Mouse (Mus musculus) spleen, adult 2 months (tissue): ENCODE data around the gene Zdhhc1.

Experiments
- CTCF ChIP-seq: fragments of 200-500 bp; IDR thresholded peaks from 2 replicates; pipeline ENCODE4 v1.5.1; 2011; ENCODE audit warnings: mild to moderate bottlenecking, inconsistent platforms; ENCODE audit not compliant: insufficient read depth, insufficient read length, insufficient replicate concordance; ENCODE audit errors: extremely low read depth
- POLR2A ChIP-seq: fragments of 200-500 bp; IDR thresholded peaks from 2 replicates; pipeline ENCODE4 v1.6.1; 2011; ENCODE audit warnings: low read depth, low read length, inconsistent platforms

GRCm38 (mm10) chr8:105451903-105452603, 44.6 kb downstream of the Zdhhc1 start:
- no peak for TF ChIP-seq POLR2A
- TF ChIP-seq CTCF = no peak
